Mouse (Mus musculus) layer of hippocampus, postnatal 36 days (tissue): ENCODE measurements at regions not wholly inside any gene's neighbourhood (a gene's known extent, or its start where the extent isn't known, plus 50 kb on each side); places are given as distances from the start of the nearest gene placed in this dataset.
"Not testable (repeated sequence)": the region's sequence is repeated elsewhere in the genome, so short reads cannot be mapped to it uniquely, and the experiment has no call there.

Source experiments
- DNase-seq, 2 experiments: peaks; one replicate each; pipeline ENCODE4 v3.0.0; 2022

DNA sequence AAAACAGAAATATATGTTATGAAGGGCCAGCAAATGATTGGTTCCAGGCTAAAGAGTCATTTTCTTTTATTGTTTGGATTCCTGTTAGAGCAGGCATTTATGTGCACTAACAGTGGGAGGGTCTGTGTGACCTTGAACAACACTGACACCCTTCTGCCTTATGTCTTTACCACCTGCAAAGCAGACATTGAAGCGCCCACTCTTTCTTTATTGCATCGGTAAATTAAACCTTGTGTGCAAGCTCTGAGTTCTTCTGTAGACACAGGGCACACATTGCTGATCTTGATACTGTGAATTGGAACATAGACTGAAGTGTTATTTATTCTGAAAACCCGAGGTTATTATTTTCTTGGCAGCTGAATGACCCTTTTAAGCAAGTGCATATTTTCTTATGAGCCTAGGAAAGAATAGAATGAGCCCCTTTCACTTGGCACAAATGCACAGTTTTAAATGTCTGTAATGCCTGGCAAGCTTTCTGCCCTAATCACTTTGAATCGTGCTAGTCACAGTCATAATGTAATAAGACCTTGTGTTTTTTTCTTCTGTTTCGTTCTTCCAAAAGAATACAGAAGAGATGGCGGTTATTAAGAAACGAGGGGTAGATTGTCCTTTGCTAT lies 125.1 kb upstream of the Cobl start:
- no peak for DNase-seq

DNA sequence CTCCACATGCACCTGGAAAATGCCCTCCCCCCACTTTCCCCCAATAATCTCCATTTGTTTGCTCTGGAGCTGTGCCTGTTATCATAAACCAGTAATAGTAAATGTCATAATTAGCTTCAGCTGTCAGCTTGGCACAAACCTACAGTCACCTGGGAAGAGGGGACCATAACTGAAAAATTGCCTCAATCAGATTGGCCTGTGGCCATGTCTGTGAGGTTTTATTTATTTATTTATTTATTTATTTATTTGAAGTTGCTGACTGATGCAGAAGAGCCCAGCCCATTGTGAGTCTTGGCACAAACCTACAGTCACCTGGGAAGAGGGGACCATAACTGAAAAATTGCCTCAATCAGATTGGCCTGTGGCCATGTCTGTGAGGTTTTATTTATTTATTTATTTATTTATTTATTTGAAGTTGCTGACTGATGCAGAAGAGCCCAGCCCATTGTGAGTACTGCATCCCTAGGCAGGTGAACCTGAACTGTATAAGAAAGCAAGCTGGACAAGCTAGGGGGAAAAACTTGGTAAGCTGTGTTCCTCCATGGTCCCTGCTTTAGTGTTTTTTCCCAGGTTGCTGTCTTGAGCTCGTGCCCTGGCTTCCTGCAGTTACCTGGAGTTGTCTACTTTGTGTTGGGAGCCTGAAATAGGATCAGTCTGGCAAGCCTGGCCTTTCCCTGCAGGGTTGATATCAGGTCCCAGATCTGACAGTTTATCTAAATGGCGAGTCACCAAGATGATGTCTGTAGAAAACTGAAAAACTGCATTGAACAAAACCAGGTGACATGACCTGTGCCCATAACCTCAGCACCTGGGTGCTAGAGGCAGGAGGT lies 120.3 kb upstream of the Cobl start:
- DNase-seq = not testable (repeated sequence)

DNA sequence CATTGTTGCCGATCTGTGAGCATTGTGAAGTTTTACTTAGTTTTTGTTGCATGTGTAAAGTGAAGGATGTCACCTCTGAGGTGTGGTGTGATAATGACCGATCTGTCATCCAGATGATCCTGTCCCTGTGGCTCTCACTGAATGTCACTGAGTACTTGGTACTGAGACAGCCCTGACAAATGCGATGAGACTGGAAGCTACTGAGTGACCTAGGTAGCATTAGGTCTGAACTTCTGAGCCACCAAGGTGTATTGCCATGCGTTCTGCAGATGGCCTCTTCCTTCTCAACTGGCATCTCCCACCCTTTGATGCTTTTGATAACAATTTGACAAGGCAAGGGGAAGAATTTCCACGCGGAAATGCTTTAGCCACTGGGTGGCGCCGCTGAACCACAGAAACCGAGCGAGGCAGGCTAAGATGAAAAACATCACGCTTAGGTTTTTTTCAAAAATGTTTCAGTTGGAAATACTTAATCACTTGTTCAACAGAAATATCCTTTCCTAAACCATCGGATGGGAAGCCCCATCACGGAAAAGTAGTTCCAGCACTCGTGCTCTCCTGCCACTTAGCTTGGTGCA lies 114.3 kb upstream of the Cobl start:
- DNase-seq = peak; percentile 62 to 71

GRCm38 (mm10) chr11:12559663-12560062 lies 94.9 kb upstream of the Cobl start:
- DNase-seq = no peak

DNA sequence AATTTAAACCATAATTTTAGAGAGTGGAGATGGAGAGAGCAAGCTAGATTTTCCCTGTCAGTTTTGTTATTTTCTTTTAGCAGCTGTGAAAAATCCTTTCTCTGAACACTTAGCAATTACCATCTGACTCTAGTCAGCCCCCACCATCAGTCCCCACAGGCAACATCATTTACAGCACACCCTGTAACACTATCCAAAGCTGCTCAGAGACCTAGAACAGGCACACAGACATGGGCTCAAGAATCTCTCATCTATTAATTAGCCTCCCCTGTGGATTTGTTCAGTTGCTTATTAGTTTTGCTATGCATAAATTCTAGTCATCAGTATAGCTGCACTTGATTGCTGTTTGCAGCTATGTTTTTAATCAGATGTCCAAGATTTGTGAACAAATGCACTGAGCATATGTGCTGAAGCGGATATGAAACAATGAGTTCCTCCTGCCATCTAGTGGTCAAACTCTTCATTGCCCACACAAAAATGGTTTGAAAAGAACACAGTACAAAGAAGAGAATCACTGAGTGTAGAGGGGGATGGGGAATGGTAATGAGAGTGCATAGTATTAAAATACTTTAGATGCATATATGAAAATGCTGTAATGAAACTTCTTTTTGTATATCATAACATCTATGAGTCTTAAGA lies 94.4 kb upstream of the Cobl start:
- peak in 1 of 2 experiments; percentile 18 for DNase-seq

DNA sequence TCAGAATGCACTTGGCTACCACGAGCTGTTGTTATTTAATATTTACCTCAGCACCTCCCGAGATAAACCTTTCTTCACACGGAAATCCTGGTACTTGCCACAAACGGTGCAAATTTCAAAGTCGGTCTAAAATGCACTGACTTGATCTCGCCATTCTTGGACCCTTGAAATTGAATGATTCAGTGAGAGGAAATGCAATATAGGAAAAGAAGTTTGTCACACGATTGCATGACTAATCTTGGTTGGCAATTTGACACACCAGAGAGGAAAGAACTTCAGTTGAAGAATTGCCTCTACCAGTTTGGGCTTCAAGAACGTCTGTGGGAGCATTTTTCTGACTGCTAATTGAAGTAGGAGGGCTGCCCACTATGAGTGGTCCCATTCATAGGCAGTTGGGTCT lies 93.4 kb upstream of the Cobl start:
- no peak for DNase-seq

- DNase-seq = no peak
Measured at GRCm38 (mm10) chr11:12545771-12546170, 81.0 kb upstream of the Cobl start.

DNA sequence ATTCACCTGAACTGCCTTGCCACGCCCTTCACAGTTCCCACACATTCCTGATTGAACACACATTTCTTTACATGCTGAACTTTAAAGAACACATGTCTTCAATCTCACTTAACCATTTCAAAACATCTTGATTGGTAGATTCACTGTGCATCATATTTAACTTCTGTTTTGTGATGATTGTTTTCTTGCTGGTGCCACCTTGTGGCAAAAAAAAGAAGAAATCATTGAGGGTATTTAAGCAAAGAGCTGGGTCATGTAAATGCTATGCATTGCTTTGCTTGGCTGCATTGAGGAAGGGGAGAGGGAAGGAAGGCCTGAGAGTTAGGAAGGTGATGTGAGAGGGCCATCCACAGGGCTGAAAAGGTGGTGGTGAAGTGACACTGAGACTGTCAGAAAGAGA lies 78.3 kb upstream of the Cobl start:
- no peak for DNase-seq

- no peak for DNase-seq
Measured at GRCm38 (mm10) chr11:12540333-12540870, 75.6 kb upstream of the Cobl start.

GRCm38 (mm10) chr11:12535063-12535462 lies 70.3 kb upstream of the Cobl start:
- DNase-seq = no peak

GRCm38 (mm10) chr11:12532288-12532687 lies 67.5 kb upstream of the Cobl start:
- DNase-seq = peak; percentile 32 to 46

DNA sequence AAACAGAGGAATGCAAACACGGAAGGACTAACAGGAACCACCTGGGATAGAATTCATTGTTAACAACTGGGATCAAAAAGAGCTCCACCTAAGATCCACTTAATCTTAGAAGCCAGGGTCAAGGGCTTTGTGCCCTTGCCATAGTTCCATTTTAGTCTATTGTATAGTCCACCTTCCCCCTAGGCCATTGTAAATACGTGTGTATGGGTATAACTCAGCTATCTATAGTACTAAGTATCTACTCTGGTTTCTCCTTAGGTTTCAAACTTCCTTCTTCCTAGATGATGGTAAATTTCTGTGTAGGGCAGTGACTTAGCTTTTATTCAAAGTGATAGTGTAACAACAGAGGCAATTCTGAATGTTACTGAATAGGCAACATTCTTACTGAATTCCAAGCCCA lies 57.3 kb upstream of the Cobl start:
- DNase-seq = not testable (repeated sequence)

GRCm38 (mm10) chr11:12521286-12521685 lies 56.5 kb upstream of the Cobl start:
- DNase-seq = no peak

GRCm38 (mm10) chr11:12516374-12516773 lies 51.6 kb upstream of the Cobl start:
- DNase-seq = no peak
